Mouse (Mus musculus): ENCODE results near the gene Mlx.
"Not testable (repeated sequence)": the region's sequence is repeated elsewhere in the genome, so short reads cannot be mapped to it uniquely, and the experiment has no call there.

The Mlx gene

GRCm38 (mm10) chr11:101098231-101098630 is 11.2 kb downstream of the Mlx start:
- DNase-seq (ENCODE audit: low spot score in 2 of 2) = no peak

GRCm38 (mm10) chr11:101103011-101103410 is 15.9 kb downstream of the Mlx start:
- no peak for DNase-seq (ENCODE audit: low spot score in 2 of 2)

- DNase-seq (ENCODE audit: low spot score in 2 of 2) = no peak
Observed at GRCm38 (mm10) chr11:101109351-101109750, 22.3 kb downstream of the Mlx start.

GRCm38 (mm10) chr11:101110708-101111107 is 23.6 kb downstream of the Mlx start:
- DNase-seq (ENCODE audit: low spot score in 2 of 2) = no peak

GRCm38 (mm10) chr11:101111178-101111577 is 24.1 kb downstream of the Mlx start:
- DNase-seq (ENCODE audit: low spot score in 2 of 2) = no peak

GRCm38 (mm10) chr11:101112186-101112585 is 25.1 kb downstream of the Mlx start:
- no peak for DNase-seq (ENCODE audit: low spot score in 2 of 2)

GRCm38 (mm10) chr11:101115564-101115963 is 28.5 kb downstream of the Mlx start:
- DNase-seq (ENCODE audit: low spot score in 2 of 2) = no peak

- no peak for DNase-seq (ENCODE audit: low spot score in 2 of 2)
Observed at GRCm38 (mm10) chr11:101118105-101118504, 31.0 kb downstream of the Mlx start.

GRCm38 (mm10) chr11:101119131-101119760 is 32.2 kb downstream of the Mlx start:
- no peak for DNase-seq (ENCODE audit: low spot score in 2 of 2)

- peak; percentile 98 to 99 for DNase-seq (ENCODE audit: low spot score in 2 of 2)
Observed at GRCm38 (mm10) chr11:101119761-101120544, 32.9 kb downstream of the Mlx start, which contains the start of the genes Retreg3 and Tubg1. Retreg3 (minus strand) TSS chr11:101119893. Tubg1 (plus strand) TSS chr11:101119938.

GRCm38 (mm10) chr11:101120545-101121188 is 33.6 kb downstream of the Mlx start:
- no peak for DNase-seq (ENCODE audit: low spot score in 2 of 2)

- not testable (repeated sequence) for DNase-seq (ENCODE audit: low spot score in 2 of 2)
Observed at GRCm38 (mm10) chr11:101124494-101124893, 37.4 kb downstream of the Mlx start.

GRCm38 (mm10) chr11:101125008-101125407 is 37.9 kb downstream of the Mlx start:
- not testable (repeated sequence) for DNase-seq (ENCODE audit: low spot score in 2 of 2)

GRCm38 (mm10) chr11:101127075-101127474 is 40.0 kb downstream of the Mlx start:
- no peak for DNase-seq (ENCODE audit: low spot score in 2 of 2)

- DNase-seq (ENCODE audit: low spot score in 2 of 2) = no peak
Observed at GRCm38 (mm10) chr11:101128996-101129577, 42.0 kb downstream of the Mlx start.

GRCm38 (mm10) chr11:101130056-101130756 is 43.1 kb downstream of the Mlx start:
- DNase-seq (ENCODE audit: low spot score in 2 of 2) = peak; percentile 80 to 82

GRCm38 (mm10) chr11:101131187-101131586 is 44.1 kb downstream of the Mlx start:
- DNase-seq (ENCODE audit: low spot score in 2 of 2) = no peak

GRCm38 (mm10) chr11:101131701-101132100 is 44.6 kb downstream of the Mlx start:
- no peak for DNase-seq (ENCODE audit: low spot score in 2 of 2)

GRCm38 (mm10) chr11:101133037-101133436 is 46.0 kb downstream of the Mlx start:
- no peak for DNase-seq (ENCODE audit: low spot score in 2 of 2)

GRCm38 (mm10) chr11:101134217-101134865 is 47.3 kb downstream of the Mlx start:
- no peak for DNase-seq (ENCODE audit: low spot score in 2 of 2)

- no peak for DNase-seq (ENCODE audit: low spot score in 2 of 2)
Observed at GRCm38 (mm10) chr11:101137000-101137399, 49.9 kb downstream of the Mlx start.

Data from heart, adult 9 months (tissue).